Mouse (Mus musculus) myocyte (in vitro differentiated cells): ENCODE results near the gene Cdr2l. TPM values are rescaled to one million over a fixed set of nuclear protein-coding genes. Genes with fewer than 3 reads are reported as not detected.

Experiments
- H3K27me3 ChIP-seq: one replicate; pipeline ENCODE4 v1.6.1; 2011; ENCODE audit not compliant: control insufficient read depth, insufficient read depth, insufficient read length
- H3K36me3 ChIP-seq: one replicate; pipeline ENCODE4 v1.6.1; 2011; ENCODE audit not compliant: control insufficient read depth, insufficient read depth
- H3K4me2 ChIP-seq: one replicate; pipeline ENCODE4 v1.6.1; 2011; ENCODE audit warnings: low read depth, control low read depth
- H3K4me3 ChIP-seq: one replicate; pipeline ENCODE4 v1.5.1; 2011; ENCODE audit warnings: mild to moderate bottlenecking, control low read depth, moderate library complexity
- H3K79me2 ChIP-seq: one replicate; pipeline ENCODE4 v1.6.1; 2011; ENCODE audit not compliant: control insufficient read depth, insufficient read depth
- H3ac ChIP-seq: one replicate; pipeline ENCODE4 v1.6.1; 2011; ENCODE audit not compliant: control insufficient read depth, insufficient read length
- CEBPB ChIP-seq: IDR thresholded peaks from 2 replicates; pipeline ENCODE4 v1.6.1; 2011; ENCODE audit warnings: mild to moderate bottlenecking, moderate library complexity; ENCODE audit not compliant: poor library complexity, insufficient read depth, severe bottlenecking
- E2F4 ChIP-seq: IDR thresholded peaks from one replicate; pipeline ENCODE4 v1.6.1; 2011; ENCODE audit warnings: mild to moderate bottlenecking, control low read depth, moderate library complexity; ENCODE audit not compliant: insufficient read depth
- MAX ChIP-seq: IDR thresholded peaks from one replicate; pipeline ENCODE4 v1.6.1; 2011; ENCODE audit warnings: low read depth, mild to moderate bottlenecking, control low read depth
- MYOD1 ChIP-seq, 3 experiments: IDR thresholded peaks; one replicate each; pipeline ENCODE4 v1.6.1; 2011; ENCODE audit warnings: control low read depth in 2 of 3, low read depth in 2 of 3, mild to moderate bottlenecking in 2 of 3, moderate library complexity in 1 of 3; ENCODE audit not compliant: insufficient read length in 2 of 3, control insufficient read depth in 1 of 3
- MYOG ChIP-seq, 3 experiments: IDR thresholded peaks; one replicate each; pipeline ENCODE4 v1.6.1; 2011; ENCODE audit warnings: control low read depth in 2 of 3, low read depth in 2 of 3, mild to moderate bottlenecking in 2 of 3; ENCODE audit not compliant: insufficient read length in 2 of 3, control insufficient read depth in 1 of 3, insufficient read depth in 1 of 3
- POLR2A ChIP-seq: IDR thresholded peaks from one replicate; pipeline ENCODE4 v1.6.1; 2011; ENCODE audit warnings: low read depth, mild to moderate bottlenecking, control low read depth, moderate library complexity; ENCODE audit not compliant: insufficient read length
- POLR2AphosphoS2 ChIP-seq: IDR thresholded peaks from one replicate; pipeline ENCODE4 v1.6.1; 2011; ENCODE audit warnings: low read depth, control low read depth; ENCODE audit not compliant: insufficient read length
- REST ChIP-seq: IDR thresholded peaks from one replicate; pipeline ENCODE4 v1.6.1; 2011; ENCODE audit warnings: mild to moderate bottlenecking, control low read depth, moderate library complexity; ENCODE audit not compliant: insufficient read depth, insufficient read length
- SRF ChIP-seq: IDR thresholded peaks from one replicate; pipeline ENCODE4 v1.6.1; 2011; ENCODE audit warnings: low read depth; ENCODE audit not compliant: control insufficient read depth, insufficient read length
- TCF12 ChIP-seq: IDR thresholded peaks from one replicate; pipeline ENCODE4 v1.6.1; 2011; ENCODE audit warnings: mild to moderate bottlenecking, control low read depth; ENCODE audit not compliant: poor library complexity, insufficient read depth, severe bottlenecking
- TCF3 ChIP-seq: IDR thresholded peaks from one replicate; pipeline ENCODE4 v1.6.1; 2011; ENCODE audit warnings: low read depth, control low read depth; ENCODE audit not compliant: insufficient read length
- USF1 ChIP-seq: IDR thresholded peaks from one replicate; pipeline ENCODE4 v1.6.1; 2011; ENCODE audit warnings: low read depth, mild to moderate bottlenecking, control low read depth, moderate library complexity
- polyA plus RNA-seq: library from polyadenylated mRNA; unstranded; fragments of >200 nt; fragmentation: generic; extraction: Trizol; gene quantifications from one replicate; pipeline ENCODE4 v1.2.1, GENCODE M21; 2012; ENCODE audit warnings: missing spikeins

Cdr2l gene
- 52.8 TPM for polyA plus RNA-seq

GRCm38 (mm10) chr11:115381743-115382539, at the start of gene Cdr2l:
Cdr2l (plus strand) TSS chr11:115381916.
- TF ChIP-seq REST: no peak
- no peak for TF ChIP-seq CEBPB
- peak; percentile 98 for TF ChIP-seq POLR2A
- no peak for TF ChIP-seq MYOG (IDR thresholded peaks at IDR 0.05; ENCODE audit: control insufficient read depth in 1 of 3, insufficient read depth in 1 of 3, insufficient read length in 2 of 3, low read depth in 2 of 3)
- peak in 1 of 3 experiments; percentile 21 for TF ChIP-seq MYOD1 (IDR thresholded peaks at IDR 0.05; ENCODE audit: control insufficient read depth in 1 of 3, insufficient read length in 2 of 3, low read depth in 2 of 3)
- peak; percentile 98 for TF ChIP-seq POLR2AphosphoS2
- no peaks in the 10 kb centered on the region for H3K27me3 ChIP-seq
- H3ac ChIP-seq: peak within 1 kb of the TSS; percentile 86
- H3K4me3 ChIP-seq: peak within 1 kb of the TSS; percentile 71
- H3K4me2 ChIP-seq: peak within 1 kb of the TSS; percentile 69
- peaks cover 48% of the 10 kb centered on the region for H3K79me2 ChIP-seq
- no peaks in the 10 kb centered on the region for H3K36me3 ChIP-seq

GRCm38 (mm10) chr11:115334531-115334930, 47.2 kb upstream of the Cdr2l start, which contains the start of gene Otop3:
Otop3 (plus strand) TSS chr11:115334731.
- no peak for TF ChIP-seq MYOG (IDR thresholded peaks at IDR 0.05; ENCODE audit: control insufficient read depth in 1 of 3, insufficient read depth in 1 of 3, insufficient read length in 2 of 3, low read depth in 2 of 3)
- TF ChIP-seq SRF: no peak
- TF ChIP-seq POLR2AphosphoS2: no peak
- no peak for TF ChIP-seq MAX
- TF ChIP-seq CEBPB: no peak
- no peak for TF ChIP-seq POLR2A
- no peak for TF ChIP-seq USF1
- no peak for TF ChIP-seq TCF3
- no peak for TF ChIP-seq MYOD1 (IDR thresholded peaks at IDR 0.05; ENCODE audit: control insufficient read depth in 1 of 3, insufficient read length in 2 of 3, low read depth in 2 of 3)
- TF ChIP-seq E2F4: no peak
- no peak for TF ChIP-seq REST
- no peak for TF ChIP-seq TCF12
- Histone ChIP-seq H3K4me3 (no peak within 1 kb of the TSS), H3K36me3 (no peaks in the 10 kb centered on the region), H3K4me2 (no peak within 1 kb of the TSS), H3K27me3 (peaks cover 47% of the 10 kb centered on the region), H3ac (no peak within 1 kb of the TSS), H3K79me2 (no peaks in the 10 kb centered on the region)

GRCm38 (mm10) chr11:115335223-115335622, 46.5 kb upstream of the Cdr2l start:
- H3K27me3 ChIP-seq: peaks cover 47% of the 10 kb centered on the region
- H3K36me3 ChIP-seq: no peaks in the 10 kb centered on the region
- no peak overlapping the region for H3K4me3 ChIP-seq
- no peak overlapping the region for H3ac ChIP-seq
- no peak overlapping the region for H3K4me2 ChIP-seq
- TF ChIP-seq CEBPB: no peak
- H3K79me2 ChIP-seq: no peaks in the 10 kb centered on the region

- no peak overlapping the region for H3K4me3 ChIP-seq
- peak; percentile 66 for TF ChIP-seq REST
- TF ChIP-seq USF1: no peak
- no peak overlapping the region for H3K4me2 ChIP-seq
- H3K79me2 ChIP-seq: no peaks in the 10 kb centered on the region
- H3K36me3 ChIP-seq: no peaks in the 10 kb centered on the region
- H3ac ChIP-seq: no peak overlapping the region
- H3K27me3 ChIP-seq: peaks cover 55% of the 10 kb centered on the region
These were observed 45.6 kb upstream of the Cdr2l start for GRCm38 (mm10) chr11:115336115-115336514.

GRCm38 (mm10) chr11:115337350-115337749, 44.4 kb upstream of the Cdr2l start:
- Histone ChIP-seq H3K27me3 (peaks cover 62% of the 10 kb centered on the region), H3ac (no peak overlapping the region), H3K36me3 (no peaks in the 10 kb centered on the region), H3K4me2 (no peak overlapping the region), H3K4me3 (no peak overlapping the region), H3K79me2 (no peaks in the 10 kb centered on the region)
- TF ChIP-seq MYOD1 (IDR thresholded peaks at IDR 0.05; ENCODE audit: control insufficient read depth in 1 of 3, insufficient read length in 2 of 3, low read depth in 2 of 3) (no peak), SRF (no peak), USF1 (no peak), MYOG (IDR thresholded peaks at IDR 0.05; ENCODE audit: control insufficient read depth in 1 of 3, insufficient read depth in 1 of 3, insufficient read length in 2 of 3, low read depth in 2 of 3) (no peak)
